25 mouse cellular contexts compared by ENCODE assay signal in genomic region chr12:81186081-81186480, GRCm38 (mm10).
A peak's percentile ranks its signal among the peaks of the same experiment; 100 is the strongest.
DNase-seq lines count a peak whose midpoint lies in the region.
"Had no signal": no experiment of that assay in that cellular context is flagged by ENCODE, and none has a peak within 500 bp of the region (broad histone marks: within the 10 kb centered on the region; RNA-seq: fewer than 3 reads in every experiment).

No protein-coding gene starts in this region.

- no peak overlapping the region for H3K27ac ChIP-seq in embryonic facial prominence, embryonic 10.5 days (replicated peaks)
- H3K27ac ChIP-seq: forebrain, embryonic 15.5 days; heart, embryonic 13.5 days; limb, embryonic 10.5 days; midbrain, embryonic 10.5 days; neural tube, embryonic 15.5 days had no signal

- 0 out of 2 replicates have a peak, but pooled peaks cover 4% of the 10 kb centered on the region for H3K4me1 ChIP-seq in embryonic facial prominence, embryonic 10.5 days
- H3K4me1 ChIP-seq: forebrain, embryonic 15.5 days; heart, embryonic 13.5 days; limb, embryonic 10.5 days; midbrain, embryonic 10.5 days; neural tube, embryonic 15.5 days had no signal

- no peak overlapping the region for H3K4me3 ChIP-seq in embryonic facial prominence, embryonic 10.5 days
- H3K4me3 ChIP-seq: forebrain, embryonic 15.5 days; heart, embryonic 13.5 days; limb, embryonic 10.5 days; midbrain, embryonic 10.5 days; neural tube, embryonic 15.5 days had no signal

- 89% methylated on average over 4 of the region's 4 CpGs for WGBS in embryonic facial prominence, embryonic 10.5 days

- peaks cover 23% of the 10 kb centered on the region for H3K36me3 ChIP-seq in embryonic facial prominence, embryonic 10.5 days (replicated peaks)
- H3K36me3 ChIP-seq: forebrain, embryonic 15.5 days; heart, embryonic 13.5 days; neural tube, embryonic 15.5 days had no signal

- no peaks in the 10 kb centered on the region for H3K27me3 ChIP-seq in embryonic facial prominence, embryonic 10.5 days (replicated peaks; ENCODE audit: low read depth, poor library complexity, severe bottlenecking)
- H3K27me3 ChIP-seq: CH12.LX; forebrain, embryonic 15.5 days; heart, embryonic 13.5 days; neural tube, embryonic 15.5 days had no signal

- DNase-seq in layer of hippocampus, adult 9-11 months, result peak; percentile 61
- DNase-seq in layer of hippocampus, postnatal 10 days (ENCODE audit: low spot score in 2 of 2), result no peak
- DNase-seq in right cerebral cortex, adult 2 months (ENCODE audit: low spot score in 2 of 2), result peak; percentile 65 to 72
- DNase-seq in right cerebral cortex, postnatal 14 days, result no peak
- peak; percentile 6 to 78 for DNase-seq in left cerebral cortex, adult 8-10 months (ENCODE audit: low spot score in 2 of 2)
- DNase-seq in telencephalon, adult 2 months (ENCODE audit: low read depth, low spot score), result peak; percentile 72
- DNase-seq in embryonic facial prominence, embryonic 10.5 days (ENCODE audit: low spot score), result no peak
- DNase-seq: B cell, adult 2 months; cerebellum, adult 11 months; cerebellum, adult 9-11 months; gastrocnemius, postnatal 10 days; heart, adult 18-20 months; heart, postnatal 14 days; kidney, adult 18-20 months; kidney, postnatal 4 days; liver, postnatal 0 days; thymus, adult 2 months; thymus, postnatal 4 days had no signal

- H3K9me3 ChIP-seq in embryonic facial prominence, embryonic 10.5 days, result no peaks in the 10 kb centered on the region
- H3K9me3 ChIP-seq: forebrain, embryonic 15.5 days; G1E; heart, embryonic 13.5 days; limb, embryonic 10.5 days; midbrain, embryonic 10.5 days; neural tube, embryonic 15.5 days had no signal

Comparison
In these comparisons a context has a peak if more than half of its experiments do, and no peak if none do; other contexts are left out.
1. DNase-seq: peak in layer of hippocampus, adult 9-11 months (single experiment), right cerebral cortex, adult 2 months (2 of 2), left cerebral cortex, adult 8-10 months (2 of 2) and telencephalon, adult 2 months (single experiment); none in layer of hippocampus, postnatal 10 days (0 of 2), right cerebral cortex, postnatal 14 days (single experiment) and embryonic facial prominence, embryonic 10.5 days (single experiment).